Mouse (Mus musculus): ENCODE measurements around the gene Tcap.
A peak's percentile ranks its signal among the peaks of the same experiment; 100 is the strongest.

DNA sequence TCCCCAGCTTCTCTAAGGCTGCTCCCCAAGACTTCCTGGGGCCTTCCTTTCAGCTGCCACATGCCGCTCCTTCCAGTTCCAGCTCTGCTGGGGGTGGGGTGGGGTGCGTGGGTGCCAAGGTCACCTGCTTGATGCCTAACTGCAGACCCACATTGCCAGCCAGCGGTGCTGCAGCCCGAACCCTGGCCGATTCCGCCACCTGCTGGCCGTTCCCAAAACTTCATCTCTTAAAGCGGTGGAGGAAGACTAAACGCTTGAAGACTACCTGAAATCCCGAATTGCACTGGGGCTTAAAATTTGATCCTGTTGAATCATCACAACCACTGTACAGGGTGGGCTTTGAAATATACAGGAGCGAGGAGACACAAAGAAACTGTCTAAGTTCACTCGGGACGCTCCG is 38.4 kb upstream of the Tcap start:
- TF ChIP-seq POLR2A (IDR thresholded peaks at IDR 0.05; ENCODE audit: extremely low read depth, insufficient read depth, low read length) (no peak), CTCF (IDR thresholded peaks at IDR 0.05; ENCODE audit: low read depth, low read length) (peak; percentile 85)
